Mouse (Mus musculus): ENCODE data around the gene Gna12.

DNA sequence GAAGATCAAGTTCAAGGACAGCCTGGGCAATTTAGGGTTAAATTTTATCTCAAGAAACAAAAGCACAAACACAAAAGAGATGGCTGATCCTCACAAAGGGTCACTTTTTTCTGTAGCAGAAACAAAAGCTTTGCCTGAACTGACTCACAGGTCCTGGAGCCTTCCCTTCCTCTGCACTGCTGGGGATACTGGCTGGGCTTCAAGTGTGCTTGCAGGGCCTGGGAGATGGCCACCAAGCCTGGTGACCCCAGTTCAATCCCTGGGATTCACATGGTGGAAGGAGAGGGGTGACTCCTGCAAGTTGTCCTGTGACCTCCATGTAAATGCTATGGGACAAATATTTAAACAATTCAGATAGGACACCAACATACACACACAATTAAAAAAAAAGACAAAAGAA, 40.7 kb downstream of the Gna12 start:
- TF ChIP-seq GATA1 (IDR thresholded peaks at IDR 0.05; ENCODE audit: low read length) (no peak), TAL1 (IDR thresholded peaks at IDR 0.05; ENCODE audit: low read length) (no peak)
